17 mouse cellular contexts compared by ENCODE assay signal in genomic region chr12:116598123-116599005, GRCm38 (mm10).
A peak's percentile ranks its signal among the peaks of the same experiment; 100 is the strongest.
DNase-seq lines count a peak whose midpoint lies in the region; ATAC-seq and TF ChIP-seq lines count a peak whose summit lies in the region.
"Had no signal": no experiment of that assay in that cellular context is flagged by ENCODE, and none has a peak within 500 bp of the region (broad histone marks: within the 10 kb centered on the region; RNA-seq: fewer than 3 reads in every experiment).

No protein-coding gene starts in this region.

- no peak overlapping the region for H3K4me2 ChIP-seq in forebrain, postnatal 0 days (ENCODE audit: low read depth)
- H3K4me2 ChIP-seq in neural tube, embryonic 15.5 days = no peak overlapping the region
- H3K4me2 ChIP-seq: neural tube, embryonic 12.5 days; stomach, embryonic 15.5 days had no signal

- no peak overlapping the region for H3K4me3 ChIP-seq in forebrain, postnatal 0 days (ENCODE audit: low read depth, low read length)
- H3K4me3 ChIP-seq in neural tube, embryonic 15.5 days (replicated peaks) = no peak overlapping the region
- H3K4me3 ChIP-seq: megakaryocyte, embryonic 14.5 days; neural tube, embryonic 12.5 days; stomach, embryonic 15.5 days had no signal

- no peaks in the 10 kb centered on the region for H3K36me3 ChIP-seq in forebrain, postnatal 0 days (ENCODE audit: insufficient read depth)
- no peaks in the 10 kb centered on the region for H3K36me3 ChIP-seq in neural tube, embryonic 15.5 days
- H3K36me3 ChIP-seq: neural tube, embryonic 12.5 days; stomach, embryonic 15.5 days had no signal

- ATAC-seq in forebrain, postnatal 0 days = peak; percentile 16; the same call in 1 of the 2 replicates
- no peak for ATAC-seq in neural tube, embryonic 15.5 days (ENCODE audit: low FRiP score)
- ATAC-seq in granulocyte monocyte progenitor cell, adult 5-6 weeks (replicated peaks; ENCODE audit: poor library complexity, severe bottlenecking) = no peak
- ATAC-seq: Patski had no signal

- H3K27ac ChIP-seq in forebrain, postnatal 0 days (ENCODE audit: low read depth, low read length) = peak overlapping the region; percentile 77
- peak overlapping the region; percentile 79 for H3K27ac ChIP-seq in neural tube, embryonic 15.5 days (replicated peaks)
- H3K27ac ChIP-seq: neural tube, embryonic 12.5 days; stomach, embryonic 15.5 days had no signal

- 62% methylated on average over 8 of the region's 8 CpGs for WGBS in forebrain, postnatal 0 days
- WGBS in neural tube, embryonic 15.5 days = 52% methylated on average over 8 of the region's 8 CpGs

- no peaks in the 10 kb centered on the region for H3K9me3 ChIP-seq in forebrain, postnatal 0 days (ENCODE audit: low read length)
- no peaks in the 10 kb centered on the region for H3K9me3 ChIP-seq in neural tube, embryonic 15.5 days (replicated peaks)
- H3K9me3 ChIP-seq: megakaryocyte, embryonic 14.5 days; neural tube, embryonic 12.5 days; stomach, embryonic 15.5 days had no signal

- H3K27me3 ChIP-seq in forebrain, postnatal 0 days (ENCODE audit: insufficient read depth, low read length) = no peaks in the 10 kb centered on the region
- no peaks in the 10 kb centered on the region for H3K27me3 ChIP-seq in neural tube, embryonic 15.5 days (replicated peaks)
- H3K27me3 ChIP-seq: megakaryocyte, embryonic 14.5 days; neural tube, embryonic 12.5 days; Patski; stomach, embryonic 15.5 days had no signal

- TF ChIP-seq POLR2A in brain, embryonic 14.5 days (IDR thresholded peaks at IDR 0.05; ENCODE audit: borderline replicate concordance, extremely low read depth, insufficient read depth, insufficient read length, poor library complexity, severe bottlenecking) = no peak

- H3K9ac ChIP-seq in forebrain, postnatal 0 days = no peak overlapping the region
- H3K9ac ChIP-seq in neural tube, embryonic 15.5 days (replicated peaks) = no peak overlapping the region
- H3K9ac ChIP-seq: neural tube, embryonic 12.5 days; stomach, embryonic 15.5 days had no signal

- no peak for TF ChIP-seq CTCF in brain, embryonic 14.5 days (IDR thresholded peaks at IDR 0.05; ENCODE audit: borderline replicate concordance, extremely low read depth, insufficient read depth, insufficient read length)
- no peak for TF ChIP-seq CTCF in forebrain, postnatal 0 days (IDR thresholded peaks at IDR 0.05; ENCODE audit: low read depth)

- DNase-seq in left cerebral cortex, adult 18-20 months (ENCODE audit: low spot score in 2 of 2) = peak; percentile 46 to 54
- no peak for DNase-seq in left cerebral cortex, adult 11 months (ENCODE audit: low spot score)
- peak; percentile 53 for DNase-seq in brain, embryonic 14.5 days (ENCODE audit: low read depth)
- DNase-seq in forebrain, postnatal 0 days = peak; percentile 60
- DNase-seq in kidney, postnatal 10 days = no peak
- DNase-seq: cerebellum, postnatal 10 days; heart, adult 18-20 months; heart, postnatal 4 days; kidney, adult 2 months; lung, adult 18-20 months; thymus, postnatal 4 days had no signal

- peaks cover 30% of the 10 kb centered on the region for H3K4me1 ChIP-seq in forebrain, postnatal 0 days (ENCODE audit: insufficient read depth)
- peaks cover 46% of the 10 kb centered on the region for H3K4me1 ChIP-seq in neural tube, embryonic 15.5 days
- H3K4me1 ChIP-seq: stomach, embryonic 15.5 days had no signal

Comparison
In these comparisons a context has a peak if more than half of its experiments do, and no peak if none do; other contexts are left out.
1. DNase-seq: peak in left cerebral cortex, adult 18-20 months (2 of 2), brain, embryonic 14.5 days (single experiment) and forebrain, postnatal 0 days (single experiment); none in left cerebral cortex, adult 11 months (single experiment) and kidney, postnatal 10 days (single experiment).